Mouse (Mus musculus) lung, postnatal 0 days (tissue): Measurements from ENCODE around the gene Mef2a. TPM values are rescaled to one million over a fixed set of nuclear protein-coding genes. Genes with fewer than 3 reads are reported as not detected.

Experiments
- ATAC-seq: fragments of 200-750 bp; cut with Nextera tagmentation; 2 replicates; pipeline ENCODE4 v1.8.0; 2017; ENCODE audit warnings: moderate library complexity
- DNase-seq: peaks from one replicate; pipeline ENCODE4 v3.0.0-alpha.2; 2016; ENCODE audit warnings: low spot score
- H3K27ac ChIP-seq: fragments of 300-500 bp; sonication (generic); 2 replicates; pipeline ENCODE4 v1.5.1; 2014; ENCODE audit warnings: antibody characterized with exemption, mild to moderate bottlenecking, low read length, mixed read lengths
- H3K27me3 ChIP-seq: fragments of 300-500 bp; sonication (generic); replicated peaks from 2 replicates; pipeline ENCODE4 v1.6.1; 2014; ENCODE audit warnings: low read length, mixed read lengths; ENCODE audit not compliant: insufficient read depth
- H3K36me3 ChIP-seq: fragments of 300-500 bp; sonication (generic); 2 replicates; pipeline ENCODE4 v1.6.1; 2014; ENCODE audit warnings: low read length, mixed read lengths; ENCODE audit not compliant: insufficient read depth
- H3K4me1 ChIP-seq: fragments of 300-500 bp; sonication (generic); 2 replicates; pipeline ENCODE4 v1.6.1; 2014; ENCODE audit warnings: antibody characterized with exemption, low read depth, low read length, mixed read lengths; ENCODE audit not compliant: insufficient read depth
- H3K4me2 ChIP-seq: fragments of 300-500 bp; sonication (generic); replicated peaks from 2 replicates; pipeline ENCODE4 v1.6.1; 2014; ENCODE audit warnings: low read depth, mild to moderate bottlenecking, low read length, moderate library complexity, mixed read lengths
- H3K4me3 ChIP-seq: fragments of 300-500 bp; sonication (generic); 2 replicates; pipeline ENCODE4 v1.5.1; 2014; ENCODE audit warnings: low read depth, low read length
- H3K9ac ChIP-seq: fragments of 300-500 bp; sonication (generic); replicated peaks from 2 replicates; pipeline ENCODE4 v1.6.1; 2014; ENCODE audit warnings: low read depth, mild to moderate bottlenecking
- H3K9me3 ChIP-seq: fragments of 300-500 bp; sonication (generic); 2 replicates; pipeline ENCODE4 v1.6.1; 2016; ENCODE audit warnings: low read length, mixed read lengths
- CTCF ChIP-seq: IDR thresholded peaks from 2 replicates; pipeline ENCODE4 v1.5.1; 2016; ENCODE audit warnings: antibody characterized with exemption, mild to moderate bottlenecking
- EP300 ChIP-seq: IDR thresholded peaks from 2 replicates; pipeline ENCODE4 v1.6.1; 2016; ENCODE audit warnings: antibody characterized with exemption, mild to moderate bottlenecking, control low read depth
- WGBS: fragments of 180-500 bp; shearing (Covaris S2); extraction: QIAGEN DNeasy Blood & Tissue Kit; methylation state at CpG from one replicate; pipeline ENCODE4 v1.1.7; 2014; 5-methylcytosine and 5-hydroxymethylcytosine counted together
- polyA plus RNA-seq: library from polyadenylated mRNA; unstranded; fragments of >200 nt; fragmentation: Nextera tagmentation; extraction: Ambion mirVana; gene quantifications from 2 replicates; pipeline ENCODE4 v1.2.1, GENCODE M21; 2015

Gene Mef2a
- polyA plus RNA-seq, 1 experiment from 2014 or later: 59.4 TPM

DNA sequence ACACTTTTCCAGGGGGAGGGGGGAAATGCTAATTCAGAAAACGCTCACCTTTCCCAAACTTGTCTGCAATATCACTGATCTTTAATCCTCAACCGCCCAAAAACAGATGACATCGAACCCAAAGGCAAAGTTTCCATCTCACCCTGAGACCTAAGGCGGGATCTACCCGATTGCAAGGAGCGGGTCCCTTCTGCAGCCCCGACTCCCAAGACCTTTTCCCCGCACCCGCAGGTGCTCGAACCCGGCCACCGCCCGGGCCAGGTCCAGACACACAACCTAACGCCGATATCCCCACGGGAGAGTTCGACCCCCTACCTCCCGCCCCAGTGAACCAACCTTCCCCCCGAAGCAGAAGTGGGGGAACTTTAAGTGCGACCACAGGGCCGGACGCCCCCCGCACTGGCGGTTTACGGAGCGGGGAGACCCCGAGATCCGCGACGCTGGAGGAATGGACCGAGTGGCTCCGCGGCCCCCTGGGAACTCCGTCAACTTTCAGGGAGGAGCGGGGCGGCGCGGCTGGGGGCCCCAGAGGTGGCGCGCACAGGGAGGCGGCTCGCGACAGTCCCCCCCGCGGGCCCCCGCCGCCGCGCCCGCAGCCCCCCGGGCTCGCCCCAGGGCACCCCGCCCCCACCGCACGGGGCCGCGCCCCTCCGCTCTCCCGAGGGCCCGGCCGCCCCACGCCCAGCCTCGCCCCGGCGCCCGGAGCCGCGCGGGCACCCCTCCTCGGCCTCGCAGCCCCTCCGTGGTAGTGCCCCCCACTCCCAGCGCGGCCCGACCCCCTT, 576 bp downstream of the Mef2a start:
- Histone ChIP-seq H3K27ac (peak overlapping the region; percentile 98), H3K4me2 (peak overlapping the region; percentile 81), H3K4me3 (peak overlapping the region; percentile 92), H3K9ac (peak overlapping the region; percentile 98), H3K9me3 (no peaks in the 10 kb centered on the region), H3K36me3 (no peaks in the 10 kb centered on the region), H3K4me1 (peaks cover 13% of the 10 kb centered on the region; the same call in 1 of the 2 replicates), H3K27me3 (no peaks in the 10 kb centered on the region)
- TF ChIP-seq CTCF (no peak), EP300 (no peak)
- ATAC-seq (peak; percentile 40), DNase-seq (peak; percentile 48)
- under 1% methylated on average over 31 of the region's 75 CpGs for WGBS

- Histone ChIP-seq H3K36me3 (no peaks in the 10 kb centered on the region), H3K4me3 (peak overlapping the region; percentile 92), H3K27me3 (no peaks in the 10 kb centered on the region), H3K4me1 (peaks cover 13% of the 10 kb centered on the region; the same call in 1 of the 2 replicates), H3K4me2 (peak overlapping the region; percentile 81), H3K27ac (peak overlapping the region; percentile 98), H3K9ac (peak overlapping the region; percentile 98), H3K9me3 (no peaks in the 10 kb centered on the region)
- TF ChIP-seq EP300 (no peak), CTCF (no peak)
- 6% methylated on average over 10 of the region's 10 CpGs for WGBS
- ATAC-seq (no peak), DNase-seq (peak; percentile 78)
Observed at GRCm38 (mm10) chr7:67371351-67371890, 1.2 kb downstream of the Mef2a start.

GRCm38 (mm10) chr7:67369645-67370044, 3.0 kb downstream of the Mef2a start:
- Histone ChIP-seq H3K9me3 (no peaks in the 10 kb centered on the region), H3K36me3 (no peaks in the 10 kb centered on the region), H3K4me2 (no peak overlapping the region; the same call in 1 of the 2 replicates), H3K4me1 (peaks cover 13% of the 10 kb centered on the region; the same call in 1 of the 2 replicates), H3K27me3 (no peaks in the 10 kb centered on the region), H3K4me3 (no peak overlapping the region), H3K27ac (no peak overlapping the region), H3K9ac (no peak overlapping the region)
- ATAC-seq (no peak), DNase-seq (peak; percentile 36)
- TF ChIP-seq CTCF (no peak), EP300 (no peak)
- 41% methylated on average over 4 of the region's 4 CpGs for WGBS

DNA sequence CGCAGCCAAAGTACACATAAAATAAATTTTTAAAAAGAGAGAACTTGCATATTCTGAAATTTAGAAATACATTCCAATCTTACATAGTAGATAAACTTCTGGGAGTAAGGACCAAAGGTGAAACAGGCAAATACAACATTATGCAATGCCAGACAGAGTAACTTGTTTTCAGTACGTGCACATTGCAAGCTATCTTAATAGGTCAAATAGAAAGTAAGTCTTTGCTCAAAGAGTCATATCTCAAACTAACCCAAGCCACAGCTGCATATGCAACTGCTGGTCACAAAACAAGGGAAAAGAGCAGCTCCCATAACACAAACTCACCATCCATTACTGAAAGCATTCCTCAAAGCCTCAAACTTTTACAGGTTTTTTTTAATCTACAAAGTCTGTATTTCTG, 4.3 kb downstream of the Mef2a start:
- Histone ChIP-seq H3K9ac (no peak overlapping the region), H3K27ac (no peak overlapping the region), H3K4me1 (peaks cover 7% of the 10 kb centered on the region; the same call in 1 of the 2 replicates), H3K36me3 (no peaks in the 10 kb centered on the region), H3K4me3 (no peak overlapping the region), H3K9me3 (no peaks in the 10 kb centered on the region), H3K4me2 (no peak overlapping the region), H3K27me3 (no peaks in the 10 kb centered on the region)
- DNase-seq (no peak), ATAC-seq (no peak)
- TF ChIP-seq CTCF (no peak), EP300 (no peak)
- WGBS: 52% methylated on average over 2 of the region's 2 CpGs

DNA sequence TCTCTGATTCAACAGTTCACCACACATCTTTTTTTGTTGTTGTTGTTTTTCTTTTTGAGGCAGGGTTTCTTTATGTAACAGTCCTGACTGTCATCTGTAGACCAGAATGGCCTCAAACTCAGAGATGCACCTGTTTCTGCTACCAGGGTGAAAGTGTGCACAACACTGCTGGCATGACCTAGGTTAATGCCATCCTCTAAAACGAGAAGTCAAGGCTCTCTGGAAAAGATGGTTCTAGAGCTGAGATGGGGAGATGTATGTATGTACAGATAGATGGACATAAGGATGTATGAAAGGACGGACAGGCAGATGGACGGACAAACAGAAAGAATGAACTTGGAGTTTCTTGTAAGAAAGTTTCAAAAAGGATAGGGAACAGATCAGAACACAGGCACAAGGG, 12.1 kb downstream of the Mef2a start:
- Histone ChIP-seq H3K27me3 (no peaks in the 10 kb centered on the region), H3K4me1 (peaks cover 3% of the 10 kb centered on the region; the same call in 1 of the 2 replicates), H3K36me3 (no peaks in the 10 kb centered on the region), H3K4me3 (no peak overlapping the region), H3K27ac (no peak overlapping the region), H3K4me2 (no peak overlapping the region), H3K9me3 (no peaks in the 10 kb centered on the region), H3K9ac (no peak overlapping the region)
- TF ChIP-seq EP300 (no peak), CTCF (no peak)
- DNase-seq (no peak), ATAC-seq (no peak)
- WGBS: 87% methylated on average over 3 of the region's 3 CpGs

DNA sequence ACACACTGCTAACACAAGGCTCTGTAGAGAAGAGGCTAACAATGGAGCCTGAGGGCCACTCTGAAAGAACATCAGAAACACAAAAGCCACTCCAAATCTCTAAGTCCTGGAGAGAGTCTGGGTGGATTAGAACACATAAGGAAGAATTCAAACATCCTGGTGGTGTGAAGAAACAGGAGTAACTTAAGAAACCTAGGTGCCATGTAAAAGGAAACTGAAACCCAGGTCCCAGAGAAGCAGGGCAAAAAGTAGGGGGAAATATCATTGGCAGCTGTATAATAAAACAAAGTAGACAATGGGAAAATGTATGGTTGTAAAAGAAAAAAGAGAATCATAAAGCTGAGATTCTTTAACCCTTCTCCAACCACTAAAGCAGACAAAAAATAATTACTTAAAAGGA, 12.8 kb downstream of the Mef2a start:
- Histone ChIP-seq H3K4me3 (no peak overlapping the region), H3K9ac (no peak overlapping the region), H3K27ac (no peak overlapping the region), H3K4me1 (peaks cover 3% of the 10 kb centered on the region; the same call in 1 of the 2 replicates), H3K36me3 (no peaks in the 10 kb centered on the region), H3K4me2 (no peak overlapping the region), H3K9me3 (no peaks in the 10 kb centered on the region), H3K27me3 (no peaks in the 10 kb centered on the region)
- TF ChIP-seq CTCF: no peak
- TF ChIP-seq EP300: no peak
- ATAC-seq: no peak
- DNase-seq: no peak
